12 mouse cellular contexts compared by ENCODE assay signal in the genomic region with DNA sequence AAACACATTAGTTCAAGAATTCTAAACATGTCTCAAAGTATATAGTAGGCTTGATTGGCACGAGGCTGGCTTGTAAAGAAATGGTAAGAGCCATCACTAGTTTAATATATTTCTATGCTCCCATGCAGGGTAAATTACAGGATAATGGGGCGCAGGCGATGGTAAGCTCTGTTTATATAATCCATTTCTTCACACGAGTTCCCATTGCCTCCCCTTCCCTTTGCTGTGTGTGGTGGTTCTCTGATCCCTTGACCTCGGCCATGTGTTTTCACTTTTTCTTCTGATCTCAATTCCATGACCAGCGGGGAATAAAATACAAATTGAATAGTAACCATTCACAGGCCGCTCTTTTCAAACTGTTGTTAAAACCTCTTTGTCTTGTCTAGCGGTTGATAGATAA. TPM values are rescaled to one million over a fixed set of nuclear protein-coding genes. Genes with fewer than 3 reads are reported as not detected.
DNase-seq lines count a peak whose midpoint lies in the region; ATAC-seq and TF ChIP-seq lines count a peak whose summit lies in the region.
"Had no signal": no experiment of that assay in that cellular context is flagged by ENCODE, and none has a peak within 500 bp of the region (broad histone marks: within the 10 kb centered on the region; RNA-seq: fewer than 3 reads in every experiment).

No protein-coding gene starts in this region.

- H3K4me1 ChIP-seq in heart, postnatal 0 days (ENCODE audit: control insufficient read depth, insufficient read depth), result 0 out of 2 replicates have a peak, but pooled peaks cover 3% of the 10 kb centered on the region

- no peak overlapping the region for H3K27ac ChIP-seq in heart, postnatal 0 days (ENCODE audit: low read depth)
- H3K27ac ChIP-seq: macrophage had no signal

- 7% methylated on average over 8 of the region's 8 CpGs for WGBS in heart, postnatal 0 days

- H3K4me3 ChIP-seq in heart, postnatal 0 days (ENCODE audit: low read depth, low read length), result peak overlapping the region; percentile 14; the same call in 1 of the 2 replicates

- ATAC-seq in heart, postnatal 0 days (ENCODE audit: insufficient read depth, low read depth), result no peak

- no peak overlapping the region for H3K4me2 ChIP-seq in heart, postnatal 0 days (ENCODE audit: low read depth, low read length)

- TF ChIP-seq EP300 in heart, postnatal 0 days (IDR thresholded peaks at IDR 0.05; ENCODE audit: low read depth), result no peak

- no peaks in the 10 kb centered on the region for H3K36me3 ChIP-seq in heart, postnatal 0 days (replicated peaks; ENCODE audit: control insufficient read depth, insufficient read depth, low read length)

- intact Hi-C loops in left cerebral cortex, postnatal 4 days (cut with DNase I), result loop anchor here (5.0 kb wide), 1 partner anchor 136 kb away; no protein-coding TSS in a partner anchor

- no peak for TF ChIP-seq CTCF in heart, postnatal 0 days (IDR thresholded peaks at IDR 0.05; ENCODE audit: low read depth)

- H3K9ac ChIP-seq in heart, postnatal 0 days (replicated peaks; ENCODE audit: low read depth, low read length), result no peak overlapping the region

- no peak for DNase-seq in heart, postnatal 0 days (ENCODE audit: low spot score)
- no peak for DNase-seq in heart, adult 8-10 months (ENCODE audit: low spot score)
- DNase-seq in retina, embryonic 14.5 days (ENCODE audit: low spot score), result peak; percentile 47
- no peak for DNase-seq in retina, postnatal 1 day
- DNase-seq in hindlimb bud, embryonic 11.5 days (ENCODE audit: extremely low spot score, low read depth, low spot score), result peak; percentile 70
- DNase-seq in left cerebral cortex, postnatal 4 days, result no peak
- DNase-seq in gastrocnemius, adult 8-10 months (ENCODE audit: low spot score in 2 of 2), result no peak
- DNase-seq in layer of hippocampus, adult 9-11 months, result no peak
- DNase-seq: heart, postnatal 36 days; right cerebral cortex, adult 18-20 months had no signal

- peaks cover 99% of the 10 kb centered on the region for H3K27me3 ChIP-seq in heart, postnatal 0 days (ENCODE audit: control insufficient read depth, insufficient read depth, low read length)

- H3K9me3 ChIP-seq in heart, postnatal 0 days (replicated peaks; ENCODE audit: control insufficient read depth, low read length), result no peaks in the 10 kb centered on the region

RNA-seq across cellular contexts. Expression of gene Gm10320, which starts 11.8 kb away (rescaled TPM):
- total RNA-seq in heart, postnatal 0 days (2014; rRNA removed; ENCODE audit: low replicate concordance), result 13.1 TPM in 1 of 2 replicates, not detected in the other
- polyA plus RNA-seq in heart, postnatal 0 days (2015; fragmentation: Nextera tagmentation; extraction: Ambion mirVana), result 0.27 and 0.66 TPM in 2 replicates
- not detected for total RNA-seq in heart, adult 8-10 months (2022)
- total RNA-seq in left cerebral cortex, postnatal 4 days (2021), result not detected
- not detected for total RNA-seq in gastrocnemius, adult 8-10 months (2022)
- total RNA-seq: heart, postnatal 36 days; left cerebral cortex, postnatal 25 days had no signal
- polyA plus RNA-seq: macrophage had no signal

Comparison
In these comparisons a context has a peak if more than half of its experiments do, and no peak if none do; other contexts are left out.
1. DNase-seq: peak in retina, embryonic 14.5 days (single experiment) and hindlimb bud, embryonic 11.5 days (single experiment); none in heart, postnatal 0 days (single experiment), heart, adult 8-10 months (single experiment), retina, postnatal 1 day (single experiment), left cerebral cortex, postnatal 4 days (single experiment), gastrocnemius, adult 8-10 months (0 of 2) and layer of hippocampus, adult 9-11 months (single experiment).